Mouse (Mus musculus) heart, adult 8-10 months (tissue): Measurements from ENCODE around the gene Plpp7. TPM values are rescaled to one million over a fixed set of nuclear protein-coding genes. Genes with fewer than 3 reads are reported as not detected.

ENCODE experiments used
- DNase-seq: peaks from one replicate; pipeline ENCODE4 v3.0.0; 2022; ENCODE audit warnings: low spot score
- total RNA-seq, 4 experiments: library from RNA; stranded (reverse); gene quantifications; 2 replicates each; pipeline ENCODE4 v1.2.4; 2022

Gene Plpp7
- total RNA-seq, 4 experiments from 2014 or later = 34.7 to 48.9 (median 42.6) TPM

DNA sequence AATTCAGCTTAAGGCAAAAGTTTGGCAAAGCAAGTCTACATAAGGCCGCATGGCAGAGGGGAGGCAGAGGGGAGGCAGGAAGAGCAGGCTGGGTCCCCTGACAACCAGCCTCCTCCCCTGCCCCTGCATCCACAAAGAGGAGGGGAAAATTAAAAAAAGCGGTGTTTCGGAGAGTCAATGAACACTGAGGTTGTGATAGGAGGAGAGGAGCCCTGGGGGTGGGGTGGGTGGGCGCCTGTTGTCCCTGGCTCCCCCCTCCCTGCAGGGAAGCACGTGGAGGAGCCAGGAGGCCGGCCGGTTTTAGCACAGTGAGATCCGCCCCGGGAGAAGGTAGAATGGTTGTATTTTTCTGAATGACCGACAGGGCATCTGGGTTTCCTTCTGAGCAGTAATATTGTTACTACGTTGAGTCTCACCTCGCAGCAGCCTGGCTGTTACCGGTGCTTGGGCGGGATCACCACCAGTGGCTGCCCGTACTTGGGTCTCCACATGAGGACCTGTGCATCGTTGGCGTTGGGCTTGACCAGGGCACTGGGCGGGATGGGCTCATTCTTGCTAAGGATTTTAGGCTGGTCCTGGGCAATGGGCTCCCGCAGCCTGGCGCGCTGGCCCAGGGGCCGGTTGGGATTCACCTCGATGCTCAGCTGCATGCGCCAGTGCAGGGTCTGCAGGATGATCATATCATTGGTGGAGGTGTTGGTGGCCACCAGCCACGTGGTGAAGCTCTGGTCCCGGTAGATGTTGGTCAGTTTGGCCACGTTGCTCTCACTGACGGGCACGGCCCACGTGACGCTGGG, 26.3 kb upstream of the Plpp7 start:
- no peak for DNase-seq

DNA sequence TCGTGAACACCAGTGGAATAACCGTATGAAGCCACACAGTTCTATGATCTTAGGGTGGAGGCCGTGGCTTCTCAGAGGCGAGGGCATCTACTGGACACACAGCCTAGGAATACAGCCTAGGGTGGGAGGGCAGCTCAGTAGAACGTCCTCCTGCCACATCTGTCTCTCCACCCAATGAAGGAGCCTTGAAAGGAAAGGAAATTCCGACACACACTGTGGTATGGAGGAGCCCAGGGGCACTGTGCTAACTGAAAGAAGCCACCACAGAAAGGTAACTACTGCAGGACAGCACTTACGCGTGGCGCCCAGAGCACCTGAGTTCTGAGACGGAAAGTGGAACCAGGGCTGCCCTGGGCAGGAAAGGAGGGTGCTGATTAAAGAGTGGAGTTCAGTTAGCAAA, 24.6 kb upstream of the Plpp7 start:
- no peak for DNase-seq

DNA sequence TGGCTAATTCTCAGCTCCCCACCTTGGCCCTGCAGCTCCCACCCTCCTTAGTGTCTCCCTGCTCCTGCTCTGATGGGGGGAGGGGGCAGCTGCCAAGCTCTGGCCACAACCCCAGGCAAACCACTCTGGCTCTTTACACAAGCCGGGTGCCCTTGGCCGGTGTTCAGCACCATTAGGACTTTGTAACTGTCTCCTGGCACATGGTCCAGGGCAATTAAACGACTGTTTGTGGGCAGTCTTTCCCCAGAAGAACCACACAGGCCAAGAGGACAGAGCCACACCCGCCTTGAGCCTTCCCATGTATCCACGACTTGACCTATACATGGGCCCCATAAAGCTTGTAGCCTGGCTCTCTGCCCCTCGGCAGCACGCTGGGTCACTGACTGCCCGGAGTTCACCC, 20.9 kb upstream of the Plpp7 start:
- DNase-seq = no peak

DNA sequence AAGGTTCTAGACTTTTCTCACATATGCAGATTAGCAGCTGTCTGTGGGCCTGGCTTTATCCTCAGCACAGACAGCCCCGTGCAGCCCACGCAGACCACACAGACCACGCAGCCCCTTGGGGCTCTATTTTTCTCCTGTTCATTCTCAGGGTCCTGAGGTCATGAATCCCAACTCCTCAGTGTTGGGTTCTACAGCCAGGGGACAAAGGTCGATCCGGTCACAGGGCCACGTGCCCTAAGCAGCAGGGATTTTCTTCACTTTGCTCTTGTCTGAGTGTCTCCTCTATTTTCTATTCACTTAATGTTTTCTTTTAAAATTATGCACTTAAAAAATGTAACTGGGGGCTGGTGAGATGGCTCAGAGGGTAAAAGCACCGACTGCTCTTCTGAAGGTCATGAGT, 20.0 kb upstream of the Plpp7 start:
- DNase-seq = no peak

- DNase-seq = no peak
These were observed 17.6 kb upstream of the Plpp7 start for GRCm38 (mm10) chr2:32077744-32078143.

GRCm38 (mm10) chr2:32078522-32078921, 16.8 kb upstream of the Plpp7 start:
- DNase-seq = peak; percentile 64

DNA sequence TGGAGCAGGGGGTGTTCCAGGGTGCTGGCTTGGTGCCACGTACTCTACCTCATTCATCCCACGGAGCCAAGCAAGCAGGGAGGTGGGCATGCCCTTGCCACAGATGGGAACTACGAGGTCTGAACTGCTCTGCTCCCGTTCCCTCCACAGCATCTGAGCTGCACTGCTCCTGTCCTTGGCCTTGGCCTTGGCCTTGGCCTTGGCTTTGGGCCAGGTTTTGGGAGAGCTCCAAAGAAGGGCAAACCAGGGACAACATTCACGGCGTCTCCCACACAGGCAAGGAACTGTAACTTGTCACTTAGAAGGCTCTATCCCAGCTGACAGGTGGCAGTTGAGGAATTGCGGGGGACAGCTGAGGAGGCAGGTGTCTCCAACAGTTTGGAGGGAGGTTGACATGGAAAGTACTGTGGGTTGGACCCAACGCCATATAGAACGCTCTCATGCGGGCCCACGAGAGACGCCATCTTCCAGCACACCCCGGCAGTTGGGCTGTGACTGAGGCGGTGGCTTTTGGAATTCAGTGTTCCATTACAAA, 16.1 kb upstream of the Plpp7 start:
- no peak for DNase-seq

DNA sequence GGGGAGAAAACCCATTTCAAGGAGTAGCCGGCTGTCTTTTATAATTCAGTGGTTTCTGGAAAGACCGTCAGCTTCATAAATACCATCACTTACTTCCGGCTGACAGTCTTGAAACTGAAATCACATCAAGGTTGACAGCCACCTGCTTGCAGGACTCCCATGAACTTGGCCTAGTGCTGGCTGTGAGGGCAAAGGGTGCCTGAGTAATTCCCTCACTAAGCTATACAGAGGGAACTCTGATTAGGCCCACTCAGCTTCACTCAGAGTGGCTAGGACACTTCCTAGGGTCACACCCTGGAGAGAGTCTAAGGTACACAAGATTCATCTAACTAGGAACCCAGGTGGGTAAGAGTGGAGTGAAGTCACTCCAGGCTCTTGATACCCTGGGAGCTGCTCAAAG, 14.6 kb upstream of the Plpp7 start:
- DNase-seq = no peak

DNA sequence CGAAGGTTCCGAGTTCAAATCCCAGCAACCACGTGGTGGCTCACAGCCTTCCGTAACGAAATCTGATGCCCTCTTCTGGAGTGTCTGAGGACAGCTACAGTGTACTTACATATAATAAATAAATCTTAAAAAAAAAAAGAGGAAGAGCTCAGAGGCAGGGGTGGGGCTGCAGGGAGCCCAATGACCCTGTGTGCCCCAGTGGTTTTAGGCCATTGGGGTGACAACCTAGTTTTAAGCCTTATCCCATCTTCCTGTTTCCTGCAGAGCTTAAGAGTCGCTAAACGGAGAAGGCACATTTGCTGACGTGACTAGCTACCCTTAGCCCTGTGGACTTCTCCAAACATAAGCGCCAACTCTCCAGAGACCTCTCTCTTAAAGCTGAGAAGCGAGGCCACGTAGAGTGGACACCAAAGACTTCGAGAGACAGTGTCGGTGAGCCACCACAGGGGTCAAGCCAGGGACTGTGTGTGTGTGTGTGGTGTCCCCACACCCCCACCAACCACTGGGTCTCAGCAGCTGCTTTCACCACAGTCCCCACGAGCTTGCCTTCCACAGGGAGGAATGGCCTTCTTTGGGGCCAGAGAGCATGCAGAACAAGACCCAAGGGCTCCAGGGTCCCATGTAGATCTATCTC, 13.9 kb upstream of the Plpp7 start:
- DNase-seq = no peak

DNA sequence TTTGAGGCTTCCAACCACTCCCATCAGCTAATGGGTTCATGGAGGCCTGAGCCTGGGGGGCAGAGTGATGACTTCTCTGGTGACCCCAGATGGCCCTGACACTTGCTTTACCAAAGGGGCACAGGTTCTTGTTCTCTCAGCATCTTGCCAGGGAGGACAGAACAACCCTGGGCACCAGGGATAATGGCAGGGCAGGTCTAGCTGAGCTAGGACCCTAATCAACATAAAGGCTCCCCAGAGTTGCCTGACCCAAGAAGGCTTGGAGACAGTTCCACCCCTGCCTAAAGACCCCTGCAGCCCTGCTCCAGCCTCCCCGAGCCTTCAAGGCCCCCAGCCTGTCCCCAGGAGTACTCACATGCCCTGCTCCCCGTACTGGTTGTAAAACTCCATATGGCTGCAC, 13.1 kb upstream of the Plpp7 start:
- DNase-seq = no peak

DNA sequence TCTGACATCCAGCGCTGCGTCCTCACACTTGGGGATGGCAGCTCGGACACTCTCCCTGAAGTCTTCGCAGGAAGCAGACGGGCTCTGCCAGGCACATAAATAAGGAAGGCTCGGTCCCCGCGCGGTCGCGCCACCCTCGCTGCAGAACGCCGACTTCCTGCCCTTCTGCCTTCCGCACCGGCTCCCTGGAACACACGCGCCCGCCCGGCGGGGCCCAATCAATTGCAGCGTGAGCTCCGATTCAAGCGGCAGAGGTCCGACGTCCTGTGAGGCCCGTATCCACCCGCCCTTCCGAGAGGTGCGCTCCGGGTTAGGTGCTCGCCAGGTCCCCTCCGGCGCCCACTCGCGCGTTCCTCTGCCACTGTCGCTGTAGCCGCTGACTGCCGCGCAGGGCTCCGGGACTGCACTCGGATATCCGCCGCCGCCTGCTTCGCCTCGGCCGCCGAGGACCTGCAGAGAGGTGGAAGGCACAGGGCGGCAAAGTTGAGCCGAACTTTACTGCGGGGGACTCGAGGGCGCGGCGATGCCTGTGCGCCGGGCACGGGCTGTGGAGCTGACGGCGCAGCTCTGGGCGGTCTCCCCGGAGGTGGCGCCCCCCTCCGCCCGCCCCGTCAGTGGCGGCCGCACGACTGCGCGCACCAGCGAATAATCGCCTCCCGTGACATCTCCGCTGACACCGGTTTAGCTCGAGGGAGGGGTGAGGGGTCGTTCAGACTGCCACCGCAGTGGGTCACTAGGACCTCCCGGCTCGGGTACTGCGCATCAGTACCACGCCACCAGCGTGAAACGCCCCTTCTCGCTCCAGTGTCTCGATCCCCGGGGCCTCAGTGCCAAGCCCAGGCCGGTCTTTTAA, 11.9 kb upstream of the Plpp7 start:
- no peak for DNase-seq

DNA sequence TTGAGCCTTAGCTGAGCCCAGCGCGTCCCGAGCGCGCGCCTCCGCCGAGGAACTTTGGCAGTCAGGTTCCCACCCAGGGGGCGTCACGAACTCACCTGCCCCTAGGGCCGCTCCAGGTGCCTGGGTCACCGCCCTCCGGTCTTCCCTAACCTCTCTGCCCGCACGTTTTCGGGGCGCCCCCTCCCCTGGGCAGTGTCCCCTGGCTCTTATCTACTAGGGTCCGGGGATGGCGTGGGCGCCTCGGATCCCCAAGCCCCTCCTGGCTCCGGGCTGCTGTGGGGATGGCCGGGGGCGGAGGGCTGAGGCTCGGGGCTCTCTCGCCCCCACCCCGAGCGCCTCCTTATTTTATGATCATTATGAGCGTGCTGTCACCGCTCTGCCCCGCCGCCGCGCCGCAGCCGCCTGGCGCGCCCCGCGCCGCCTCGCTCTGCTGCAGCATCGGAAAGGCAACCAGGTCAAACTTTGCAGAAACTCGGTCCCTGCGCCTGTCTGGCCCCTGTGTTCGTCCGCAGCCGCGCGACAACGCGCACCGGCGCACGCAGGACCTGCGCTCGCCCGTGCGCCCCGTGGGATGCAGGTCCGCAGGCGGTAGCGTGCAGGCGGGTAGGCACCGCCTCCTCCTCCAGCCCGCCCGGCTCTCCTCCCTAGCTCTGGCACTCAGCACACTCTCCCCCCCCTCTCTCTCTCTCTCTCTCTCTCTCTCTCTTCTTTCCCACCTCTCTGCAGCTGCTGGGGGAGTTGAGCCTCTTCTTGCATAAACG, 11.0 kb upstream of the Plpp7 start, which contains the start of gene Fam78a:
TSS of gene Fam78a (minus strand) at position 747 of the 761 bp plus-strand sequence.
- DNase-seq = no peak

DNA sequence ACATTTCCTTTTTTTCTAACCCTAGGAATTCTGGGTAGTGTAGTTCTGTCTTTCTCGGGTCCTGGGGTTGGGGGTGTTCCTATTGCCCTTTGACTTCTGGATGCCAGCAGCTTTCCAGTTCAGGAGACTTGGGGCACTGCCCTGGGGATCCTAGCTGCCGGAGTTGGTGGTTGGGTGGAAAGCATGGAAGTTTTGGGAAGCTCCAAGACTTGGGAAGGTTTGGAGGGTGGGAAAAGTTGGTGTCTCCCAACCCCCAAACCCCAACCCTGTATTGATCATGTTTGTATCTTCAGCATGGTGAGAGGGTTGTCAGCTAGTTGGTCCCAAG, 10.5 kb upstream of the Plpp7 start:
- DNase-seq = no peak

DNA sequence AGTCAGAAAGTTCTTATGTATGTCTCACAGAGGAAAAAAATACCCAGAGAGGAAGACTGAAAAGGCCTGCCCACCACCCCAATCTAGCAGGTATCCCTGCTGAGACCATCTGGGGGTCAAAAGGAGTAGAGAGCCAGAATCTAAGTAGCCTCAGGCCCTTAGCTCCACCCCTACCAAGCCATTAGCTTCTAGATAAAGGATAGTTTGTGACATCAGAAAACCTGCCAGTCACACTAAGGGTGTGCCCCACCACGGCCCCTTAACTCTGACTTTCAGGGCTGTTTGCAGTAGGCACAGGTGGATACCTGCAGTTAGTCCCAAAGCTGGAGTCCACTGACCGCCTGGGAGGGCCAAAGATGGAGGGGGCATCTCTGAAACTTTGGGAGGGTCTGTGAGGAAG, 10.1 kb upstream of the Plpp7 start:
- no peak for DNase-seq

DNA sequence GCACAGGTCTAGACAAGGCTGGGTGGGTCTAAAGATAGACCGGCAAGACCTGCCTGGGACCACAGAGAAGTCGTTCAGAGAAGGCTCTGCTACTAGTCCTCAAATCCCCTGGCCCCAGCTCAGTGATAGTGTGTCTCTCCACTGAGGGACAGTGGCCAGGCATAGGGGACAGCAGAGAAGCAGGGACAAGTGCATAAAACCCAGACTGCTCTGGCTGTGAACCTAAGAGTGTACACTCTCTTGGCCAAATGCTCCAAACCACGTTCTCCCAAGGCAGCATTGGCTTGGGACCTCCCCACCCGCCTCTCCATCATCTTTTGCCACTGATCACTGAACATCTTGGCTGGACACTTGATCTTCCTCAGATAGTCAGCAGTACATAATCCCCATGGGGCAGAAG, 7.7 kb upstream of the Plpp7 start:
- DNase-seq = no peak

DNA sequence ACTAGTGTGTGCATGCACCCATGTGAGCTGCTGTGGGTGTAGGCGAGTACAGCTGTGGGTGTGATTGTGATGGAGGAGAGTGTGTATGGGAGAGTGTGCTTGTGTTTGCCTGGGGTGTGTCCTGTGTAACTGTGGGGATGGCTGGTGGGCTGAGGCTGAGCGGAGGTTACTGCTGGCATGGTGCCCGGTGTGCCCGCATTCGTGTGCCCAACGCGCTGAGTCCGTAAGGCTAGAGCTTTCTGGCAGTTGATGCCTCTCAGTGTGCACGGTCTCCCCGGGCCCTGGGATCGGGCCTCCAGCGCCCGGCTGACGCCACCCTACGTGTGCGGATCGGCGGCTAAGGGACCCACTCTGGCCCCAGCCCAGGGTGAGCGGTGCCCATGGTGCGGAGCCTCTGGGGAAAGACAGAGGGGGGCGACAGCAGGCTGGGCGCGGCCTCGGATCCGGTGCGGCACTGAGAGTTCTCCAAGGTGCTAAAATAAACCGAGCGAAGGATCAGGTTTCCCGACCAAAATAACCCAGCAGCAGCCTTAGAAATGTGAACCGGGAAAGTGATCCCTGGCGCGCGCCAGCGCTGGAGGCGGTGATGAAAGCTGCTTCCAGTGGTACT, 6.9 kb upstream of the Plpp7 start:
- no peak for DNase-seq

DNA sequence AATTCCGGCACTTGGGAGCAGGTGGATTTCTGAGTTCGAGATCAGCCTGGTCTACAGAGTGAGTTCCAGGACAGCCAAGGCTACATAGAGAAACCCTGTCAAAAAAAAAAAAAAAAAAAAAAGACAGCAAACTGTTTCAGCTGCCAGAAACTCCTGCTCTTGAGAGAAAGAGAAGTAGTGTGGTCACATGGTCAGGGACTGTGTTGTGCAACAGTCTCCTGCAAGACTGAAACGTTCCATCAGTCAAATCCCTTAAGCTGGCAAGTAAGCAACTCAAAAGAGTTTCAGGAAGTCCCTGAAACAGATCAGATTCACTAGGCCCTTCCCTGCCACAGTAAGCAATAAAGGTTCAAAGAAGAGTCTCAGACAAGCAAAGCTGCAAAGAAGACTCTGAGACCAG, 5.7 kb upstream of the Plpp7 start:
- no peak for DNase-seq

DNA sequence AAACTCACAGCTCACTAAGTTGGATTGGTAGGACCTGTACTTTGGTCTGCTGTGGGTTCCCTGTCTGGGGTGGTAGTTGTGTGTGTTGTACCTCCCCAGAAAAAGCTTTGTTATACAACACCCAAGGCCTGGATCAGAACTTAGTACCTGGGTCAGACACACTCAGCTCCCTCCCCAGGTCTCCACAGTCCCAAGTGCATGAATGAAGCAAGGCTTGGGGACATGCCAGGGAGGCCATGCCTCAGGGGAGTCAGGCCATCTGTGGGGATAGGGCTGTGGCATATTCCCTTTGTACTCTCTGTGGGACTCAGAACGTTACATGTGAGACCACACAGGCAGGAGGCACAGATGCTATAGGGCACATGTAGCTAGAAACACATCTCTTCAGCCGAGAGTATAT, 5.2 kb upstream of the Plpp7 start:
- no peak for DNase-seq

- no peak for DNase-seq
These were observed 3.4 kb upstream of the Plpp7 start for GRCm38 (mm10) chr2:32091956-32092355.

- no peak for DNase-seq
These were observed 1.2 kb upstream of the Plpp7 start for GRCm38 (mm10) chr2:32094001-32094707.

- no peak for DNase-seq
These were observed 743 bp downstream of the Plpp7 start for GRCm38 (mm10) chr2:32096122-32096420.
